Mouse (Mus musculus): ENCODE results near the gene Ybx2.

Ybx2 gene

DNA sequence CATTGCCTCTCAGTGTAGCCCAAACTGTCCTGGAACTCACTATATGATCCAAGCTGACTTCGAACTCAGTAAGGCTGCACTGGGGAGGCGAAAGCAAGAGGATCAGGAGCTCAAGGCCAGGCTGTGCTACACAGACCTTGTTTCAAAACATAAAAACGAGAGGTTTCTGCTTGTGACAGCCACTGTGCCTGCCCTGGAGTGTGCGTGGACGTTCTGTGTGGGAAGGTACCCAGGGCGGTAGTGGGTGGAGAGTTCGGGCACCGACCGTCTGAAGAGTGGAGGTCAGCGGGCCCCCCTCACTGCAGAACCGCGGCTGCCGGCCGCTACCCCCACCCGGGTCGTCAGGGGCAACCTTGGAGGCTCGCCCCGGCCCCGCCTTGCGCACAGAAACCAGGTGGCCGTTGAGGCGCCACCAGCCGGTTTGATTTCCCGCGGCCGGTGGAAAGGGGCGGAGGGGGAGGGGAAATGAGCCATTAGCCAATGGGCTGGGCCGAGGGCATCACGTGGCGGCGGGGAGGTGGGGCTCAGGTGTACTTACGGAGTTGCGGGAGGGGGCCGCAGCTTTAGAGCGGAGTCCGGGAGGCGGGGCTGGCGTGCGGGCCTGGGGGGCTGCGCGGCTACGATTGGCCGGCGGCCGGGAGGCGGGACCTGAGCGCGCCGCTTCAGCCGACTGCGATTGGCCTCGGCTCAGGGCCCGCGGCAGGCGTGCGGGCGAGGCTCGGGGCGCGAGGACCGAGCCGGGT, at the start of gene Ybx2:
TSS of gene Ybx2 (plus strand) at position 660 of the 743 bp plus-strand sequence.
- DNase-seq: peak; percentile 86 to 89

DNA sequence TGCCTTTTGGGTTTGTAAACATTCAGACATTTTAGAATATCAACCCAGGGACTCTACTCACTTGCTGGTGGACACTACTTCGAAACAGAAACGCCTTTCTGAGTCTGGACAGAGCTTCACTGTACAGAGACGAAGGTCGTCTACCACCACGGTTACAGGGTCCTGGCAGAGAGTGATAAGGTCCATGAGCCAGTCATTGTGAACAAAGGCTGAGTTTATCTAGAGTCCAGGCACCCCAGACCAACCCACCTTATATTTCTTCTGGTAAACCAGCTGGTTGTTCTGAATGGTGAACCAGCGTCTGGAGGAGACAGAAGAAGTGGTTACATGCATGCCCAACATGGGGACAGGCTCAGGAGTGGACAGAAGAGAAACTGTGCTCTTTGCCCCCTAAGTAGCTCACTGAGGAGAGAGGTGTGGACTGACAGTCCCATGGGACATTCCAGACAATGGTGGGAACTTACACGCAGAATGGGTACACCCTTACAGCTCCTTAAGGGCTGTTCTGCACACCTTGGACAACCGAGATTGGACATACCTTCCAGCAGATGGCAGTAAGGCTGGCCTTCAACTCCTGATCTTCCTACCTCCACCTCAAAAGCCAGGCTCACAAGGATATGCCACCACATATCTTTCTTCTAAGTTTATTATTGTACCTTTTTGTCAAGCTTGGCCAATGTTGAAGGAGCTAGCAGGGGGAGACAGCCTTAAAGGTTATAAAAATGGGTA, 48.5 kb upstream of the Ybx2 start:
- peak; percentile 52 to 68 for DNase-seq

DNA sequence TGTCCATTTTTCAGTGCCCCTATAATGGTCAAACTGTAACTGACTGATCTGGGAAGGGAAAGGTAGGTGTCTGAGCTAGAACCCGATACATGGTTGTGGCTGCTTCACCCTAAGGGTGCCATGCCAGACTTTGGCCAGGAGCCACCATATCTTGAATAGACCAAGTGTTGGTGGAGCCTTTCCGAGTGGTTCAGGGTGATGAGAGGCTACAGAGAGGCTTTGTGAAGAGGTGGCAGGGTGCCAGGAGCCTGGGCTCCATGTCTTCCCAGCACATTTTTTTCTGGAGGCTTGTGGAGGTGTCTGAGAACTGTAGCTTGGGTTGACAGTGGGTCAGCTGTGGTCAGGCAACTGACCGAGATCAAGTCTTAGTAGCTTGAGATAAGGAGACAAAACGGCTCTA, 44.1 kb upstream of the Ybx2 start:
- no peak for DNase-seq

DNA sequence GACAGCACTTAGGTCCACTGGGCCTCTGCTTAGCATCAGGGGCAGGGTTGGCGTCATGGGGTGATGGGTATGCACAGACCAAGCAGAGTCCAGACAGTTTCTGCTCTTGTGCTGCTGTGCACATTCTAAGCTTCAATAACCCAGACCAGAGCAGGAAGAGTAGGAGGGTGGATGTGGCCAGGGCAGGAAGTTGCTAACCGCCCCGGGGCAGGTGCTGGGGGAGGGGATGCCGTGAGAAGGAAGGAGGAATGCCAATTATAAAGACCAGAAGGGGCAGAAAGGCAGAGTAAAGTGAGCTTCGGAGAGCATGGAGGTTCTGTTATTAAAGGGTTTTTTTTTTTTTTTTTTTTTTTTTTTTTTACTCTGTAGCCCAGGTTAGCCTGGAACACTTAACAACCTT, 40.9 kb upstream of the Ybx2 start:
- DNase-seq: peak in 1 of 2 experiments; percentile 50

DNA sequence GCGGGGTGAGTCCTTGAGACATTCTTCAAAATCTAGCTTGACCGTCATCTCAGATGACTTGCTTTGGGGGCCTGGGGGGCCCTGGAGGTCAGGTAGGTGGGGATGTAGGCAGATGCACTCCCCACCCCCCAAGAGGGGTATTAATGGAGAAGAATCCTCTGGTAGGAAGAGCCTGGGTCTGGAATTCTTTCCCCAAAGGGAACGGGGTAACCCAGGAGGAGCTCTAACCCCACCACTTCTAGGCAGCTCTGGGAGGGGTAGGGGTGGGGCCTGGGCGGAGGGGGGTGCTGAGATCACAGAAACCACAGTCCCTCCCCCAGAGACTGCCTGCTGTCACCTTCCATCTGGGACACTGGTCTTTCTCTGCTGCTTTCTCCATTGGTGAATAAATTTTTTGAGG, 40.3 kb upstream of the Ybx2 start, which contains the start of gene Acap1:
TSS of gene Acap1 (minus strand) at position 249 of the 400 bp plus-strand sequence.
- DNase-seq: no peak

- no peak for DNase-seq
These were observed 35.7 kb upstream of the Ybx2 start for GRCm38 (mm10) chr11:69899870-69900269.

DNA sequence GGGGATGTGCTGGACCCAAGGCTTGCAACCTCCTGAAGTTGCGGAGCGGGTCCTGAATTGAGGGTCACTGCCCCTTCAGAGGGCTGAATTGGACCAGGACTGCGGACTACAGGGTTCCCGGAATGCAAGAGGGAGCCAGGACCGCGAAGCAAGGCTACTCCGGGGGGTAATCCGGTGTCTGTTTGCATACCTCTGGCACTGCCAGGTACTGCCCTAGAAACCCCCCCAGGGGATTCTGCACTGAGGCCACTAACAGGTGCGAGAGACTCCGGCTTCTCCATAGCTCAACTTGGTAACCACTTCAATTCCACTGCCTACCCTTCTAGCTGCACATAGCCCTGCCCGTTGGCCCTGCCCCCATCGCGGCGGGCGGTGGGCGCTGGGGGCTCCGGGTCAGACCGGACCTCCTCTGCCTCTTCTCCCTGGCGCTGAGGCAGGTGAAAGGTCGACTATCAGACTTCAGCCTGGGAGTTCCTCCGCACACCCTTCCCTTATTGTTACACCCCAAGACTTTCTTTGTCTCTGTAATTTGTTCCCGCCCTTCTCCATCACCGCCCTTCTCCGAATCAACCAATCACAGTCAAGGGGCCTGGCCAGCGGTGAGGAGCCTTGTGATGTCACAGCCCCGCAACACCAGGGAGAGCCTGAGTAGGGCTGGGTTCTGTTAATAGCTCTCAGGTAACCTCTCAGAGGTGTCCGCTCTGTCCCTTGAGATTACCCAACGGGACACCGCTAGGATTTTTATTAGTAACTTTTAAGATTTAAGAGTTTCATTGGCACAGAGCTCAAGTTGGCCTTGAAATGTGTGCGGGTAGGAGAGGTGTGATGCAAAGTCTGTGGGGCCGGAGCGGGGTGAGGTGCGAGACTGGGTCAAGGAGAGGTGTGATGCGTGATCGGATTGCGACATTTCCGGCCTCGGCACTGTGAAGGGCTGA, 34.9 kb upstream of the Ybx2 start, which contains the start of the genes 2810408A11Rik and Neurl4:
TSS of gene 2810408A11Rik (minus strand) at position 517 of the 935 bp plus-strand sequence.
TSS of gene Neurl4 (plus strand) at position 602 of the 935 bp plus-strand sequence.
- DNase-seq: peak; percentile 96

DNA sequence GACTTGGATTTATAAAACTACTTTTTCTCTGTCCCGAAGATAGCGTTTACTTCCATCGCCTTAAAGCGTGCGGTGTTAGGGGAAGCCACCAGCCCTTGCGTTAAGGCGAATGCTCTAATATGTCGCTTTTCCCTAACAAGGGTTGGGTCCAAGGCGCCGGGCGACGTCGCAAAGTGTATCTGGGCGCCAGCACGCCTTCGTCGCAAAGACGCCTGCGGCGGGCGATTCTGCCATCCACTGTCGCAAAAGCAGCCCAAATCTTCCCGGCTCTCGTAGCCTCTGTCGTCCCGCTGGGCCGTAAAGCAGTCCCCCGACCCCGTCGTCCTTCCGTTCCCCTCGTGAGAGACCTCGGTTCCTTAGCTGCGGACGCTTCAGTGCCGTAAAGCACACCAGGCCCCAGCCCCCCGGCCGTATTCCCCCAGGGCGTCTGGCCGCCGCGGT, 34.2 kb upstream of the Ybx2 start:
- DNase-seq: peak; percentile 96 to 97

- DNase-seq: no peak
These were observed 33.6 kb upstream of the Ybx2 start for GRCm38 (mm10) chr11:69901993-69902392.

DNA sequence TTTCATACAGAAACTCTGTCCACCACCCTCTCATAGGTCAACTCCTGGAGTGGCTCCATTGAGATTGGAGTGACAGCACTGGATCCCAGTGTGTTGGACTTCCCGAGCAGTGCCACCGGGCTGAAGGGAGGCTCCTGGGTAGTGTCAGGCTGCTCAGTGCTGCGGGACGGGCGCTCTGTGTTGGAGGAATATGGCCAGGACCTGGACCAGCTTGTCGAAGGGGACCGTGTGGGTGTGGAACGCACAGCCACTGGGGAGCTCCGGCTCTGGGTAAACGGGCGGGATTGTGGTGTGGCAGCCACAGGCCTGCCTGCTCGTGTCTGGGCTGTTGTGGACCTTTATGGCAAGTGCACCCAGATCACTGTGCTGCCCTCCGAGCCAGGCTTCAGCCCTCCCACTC, 32.6 kb upstream of the Ybx2 start:
- no peak for DNase-seq

GRCm38 (mm10) chr11:69904311-69904710, 31.3 kb upstream of the Ybx2 start:
- DNase-seq: no peak

- DNase-seq: no peak
These were observed 27.0 kb upstream of the Ybx2 start for GRCm38 (mm10) chr11:69908645-69909044.

DNA sequence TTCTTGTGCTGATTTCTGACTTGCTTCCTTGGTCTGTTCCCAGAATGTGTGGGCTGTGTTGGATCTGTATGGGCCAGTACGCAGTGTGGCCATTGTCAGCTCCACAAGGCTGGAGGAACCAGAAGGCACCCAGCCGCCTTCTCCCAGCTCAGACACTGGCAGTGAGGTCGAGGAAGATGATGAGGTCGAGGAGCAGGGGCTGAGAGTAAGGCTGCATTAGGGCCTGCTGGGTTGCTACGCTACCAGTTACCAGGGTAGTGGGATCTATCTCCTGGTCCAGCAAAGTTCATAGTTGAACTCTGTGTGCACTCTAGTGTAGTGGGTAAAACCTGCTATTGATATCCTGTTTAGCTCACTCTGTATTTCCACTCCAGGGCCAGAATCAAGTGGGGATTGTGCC, 26.4 kb upstream of the Ybx2 start:
- no peak for DNase-seq

DNA sequence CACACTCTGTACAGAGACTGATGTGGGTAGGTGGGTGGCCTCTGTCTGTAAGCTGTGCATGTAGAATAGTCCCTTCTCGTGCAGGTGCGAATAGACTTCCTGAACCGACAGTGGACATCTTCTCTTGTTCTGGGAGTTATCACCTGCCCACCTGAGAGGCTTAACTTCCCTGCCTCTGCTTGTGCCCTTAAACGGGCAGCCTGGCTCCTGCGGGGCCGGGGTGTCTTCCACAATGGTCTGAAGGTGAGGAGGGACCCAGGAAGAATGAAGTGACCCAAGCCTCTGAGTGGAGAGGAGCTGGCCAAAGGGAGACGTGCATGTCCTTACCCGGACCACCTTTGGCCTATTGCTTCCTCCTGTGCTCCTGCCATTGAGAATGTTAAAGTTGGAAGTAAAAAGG, 25.4 kb upstream of the Ybx2 start:
- DNase-seq: no peak

DNA sequence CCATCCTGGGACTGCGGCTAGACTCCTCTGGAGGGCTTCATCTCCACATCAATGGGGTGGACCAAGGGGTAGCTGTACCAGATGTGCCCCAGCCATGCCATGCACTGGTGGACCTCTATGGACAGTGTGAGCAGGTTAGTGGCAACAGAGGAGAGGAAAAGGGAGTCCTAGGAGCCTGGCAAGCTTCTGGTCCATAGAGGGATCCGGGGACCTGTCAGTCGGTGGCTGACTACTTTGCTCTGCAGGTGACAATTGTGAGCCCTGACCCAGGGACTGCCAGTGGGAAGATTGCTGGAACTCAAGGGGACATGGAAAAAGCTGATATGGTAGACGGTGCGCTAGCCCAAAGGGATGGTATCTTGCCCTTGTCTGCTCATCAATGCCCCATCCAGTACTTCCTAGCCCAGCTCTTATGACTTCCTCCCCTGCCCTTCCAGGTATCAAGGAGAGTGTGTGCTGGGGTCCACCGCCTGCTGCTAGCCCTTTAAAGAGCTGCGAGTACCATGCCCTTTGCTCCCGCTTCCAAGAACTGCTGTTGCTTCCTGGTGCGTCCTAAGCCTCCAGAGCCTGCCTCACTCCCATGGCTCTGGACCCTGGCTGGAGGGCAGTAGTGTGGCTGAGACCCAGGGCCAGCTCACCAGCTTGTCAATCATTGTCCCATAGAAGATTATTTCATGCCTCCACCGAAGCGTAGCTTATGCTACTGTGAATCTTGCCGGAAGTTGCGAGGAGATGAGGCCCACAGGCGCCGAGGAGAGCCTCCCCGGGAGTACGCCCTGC, 24.6 kb upstream of the Ybx2 start:
- DNase-seq: no peak

GRCm38 (mm10) chr11:69911701-69912100, 23.9 kb upstream of the Ybx2 start:
- DNase-seq: no peak

GRCm38 (mm10) chr11:69912716-69913530, 22.7 kb upstream of the Ybx2 start:
- peak; percentile 77 to 83 for DNase-seq

DNA sequence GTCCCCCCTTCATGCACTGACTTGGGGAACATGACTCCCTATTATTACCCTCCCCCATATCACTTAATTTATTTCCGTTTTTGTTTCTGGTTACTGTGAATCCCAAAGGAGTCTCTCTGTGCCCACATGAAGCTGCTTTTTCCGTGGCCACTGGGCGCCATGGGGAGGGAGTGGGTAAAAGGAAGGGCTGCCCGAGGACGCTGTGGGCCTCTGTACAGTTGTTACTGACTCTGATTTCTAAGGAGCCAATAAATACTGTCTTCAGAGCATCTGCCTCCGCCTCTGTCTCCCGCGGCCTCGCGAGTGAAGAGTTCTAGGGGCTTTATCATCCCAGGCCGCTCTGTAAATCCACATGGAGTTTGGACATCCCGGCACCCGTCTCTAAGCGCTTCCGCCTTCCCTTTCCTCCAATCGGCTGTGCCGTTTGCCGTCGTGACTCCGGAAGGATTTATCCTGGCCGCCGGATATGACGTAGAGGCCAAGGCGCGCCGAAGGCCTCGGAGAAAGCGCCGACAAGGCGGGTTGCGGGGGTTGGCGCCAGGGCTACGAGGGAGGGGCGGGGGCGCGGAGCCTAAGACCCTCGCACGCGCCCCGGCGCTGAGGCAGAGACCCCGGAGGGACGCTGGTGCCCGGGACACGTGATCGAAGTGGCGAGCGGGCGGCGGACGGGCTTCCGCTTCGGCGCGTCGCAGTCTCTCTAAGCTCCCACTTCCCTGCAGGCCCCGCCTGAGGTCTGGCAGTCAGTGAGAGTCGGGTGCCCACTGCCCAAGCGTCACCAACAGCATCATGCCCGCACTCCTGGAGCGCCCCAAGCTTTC, 21.8 kb upstream of the Ybx2 start, which contains the start of gene Gps2:
TSS of gene Gps2 (plus strand) at position 335 of the 818 bp plus-strand sequence.
- peak; percentile 92 to 94 for DNase-seq

GRCm38 (mm10) chr11:69914372-69914764, 21.2 kb upstream of the Ybx2 start:
- DNase-seq: no peak

DNA sequence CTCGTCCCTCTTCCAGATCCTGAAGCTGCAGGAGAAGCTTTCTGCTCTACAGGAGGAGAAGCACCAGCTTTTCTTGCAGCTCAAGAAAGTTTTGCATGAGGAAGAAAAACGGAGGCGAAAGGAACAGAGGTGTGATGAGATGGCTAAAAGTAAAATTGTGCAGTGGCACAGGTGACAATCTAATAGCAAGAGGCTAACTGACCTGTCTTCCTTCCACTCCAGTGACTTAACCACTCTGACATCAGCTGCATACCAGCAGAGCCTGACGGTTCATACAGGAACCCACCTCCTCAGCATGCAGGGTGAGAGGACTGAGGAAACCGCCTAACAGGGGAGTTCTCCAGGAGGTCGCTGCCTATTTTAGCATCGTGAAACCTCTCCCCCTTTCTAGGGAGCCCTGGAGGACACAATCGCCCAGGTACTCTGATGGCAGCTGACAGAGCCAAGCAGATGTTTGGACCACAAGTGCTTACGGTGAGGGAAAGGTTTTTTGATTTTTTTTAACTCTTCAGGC, 20.6 kb upstream of the Ybx2 start:
- DNase-seq: no peak

All from lung, adult 18-20 months (tissue).